Mouse (Mus musculus): Measurements from ENCODE around the gene Mdm2.

Gene Mdm2

DNA sequence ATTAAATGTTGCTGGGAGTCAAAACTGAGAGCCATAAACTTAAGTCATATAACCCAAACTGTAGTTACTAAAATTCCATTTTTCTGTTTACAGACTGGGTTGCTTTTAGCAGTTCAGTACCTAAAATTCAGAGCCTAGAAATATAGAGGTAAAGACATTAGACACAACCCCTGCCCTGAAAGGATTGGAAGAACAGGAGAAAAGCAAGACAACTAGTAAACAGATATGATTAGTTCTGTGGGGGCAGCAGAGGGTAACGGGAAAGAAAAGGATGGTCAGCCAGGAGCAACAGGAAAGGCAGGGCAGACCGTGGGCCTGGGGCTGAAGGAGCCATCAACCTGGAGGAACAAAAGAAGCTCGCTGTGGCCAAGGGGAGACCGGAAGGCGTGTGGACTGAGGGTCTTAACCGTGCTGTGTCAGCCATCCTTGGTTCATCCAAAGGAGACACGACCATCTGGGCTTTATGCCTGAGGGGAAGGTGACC, 69.9 kb downstream of the Mdm2 start:
- no peak for DNase-seq

DNA sequence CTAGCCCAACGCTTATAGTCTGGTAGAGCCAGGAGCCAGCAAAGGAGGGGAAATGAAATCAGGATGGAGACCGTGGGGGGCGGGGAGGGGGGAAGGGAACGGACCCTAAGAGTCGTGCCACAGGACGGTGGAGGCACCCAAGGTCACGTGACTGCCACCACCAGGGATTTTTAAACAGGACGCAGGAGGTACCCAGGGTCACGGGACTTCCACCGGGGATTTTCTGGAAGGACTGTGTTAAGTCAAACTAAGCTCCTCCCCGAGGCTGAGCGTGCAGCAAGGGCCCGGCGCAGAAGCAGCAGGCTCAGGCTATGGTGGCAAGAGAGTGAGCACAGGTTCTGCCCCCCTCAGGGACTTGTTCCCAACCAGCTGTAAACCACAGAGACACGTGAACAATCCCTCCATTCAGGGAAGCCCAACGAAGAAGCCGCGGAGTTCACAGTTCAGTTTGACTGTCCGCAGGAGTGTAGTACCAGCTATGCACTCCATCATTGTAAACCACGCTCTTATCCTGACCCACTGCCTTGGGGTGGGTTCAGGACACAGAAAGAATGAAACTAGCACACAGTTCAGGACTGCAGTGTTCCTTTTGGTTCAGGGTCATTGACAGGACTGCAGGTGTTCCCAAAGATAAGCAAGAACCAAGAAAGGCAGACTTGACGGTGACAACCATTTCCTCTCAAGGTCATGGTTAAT, 70.5 kb downstream of the Mdm2 start:
- no peak for DNase-seq

DNA sequence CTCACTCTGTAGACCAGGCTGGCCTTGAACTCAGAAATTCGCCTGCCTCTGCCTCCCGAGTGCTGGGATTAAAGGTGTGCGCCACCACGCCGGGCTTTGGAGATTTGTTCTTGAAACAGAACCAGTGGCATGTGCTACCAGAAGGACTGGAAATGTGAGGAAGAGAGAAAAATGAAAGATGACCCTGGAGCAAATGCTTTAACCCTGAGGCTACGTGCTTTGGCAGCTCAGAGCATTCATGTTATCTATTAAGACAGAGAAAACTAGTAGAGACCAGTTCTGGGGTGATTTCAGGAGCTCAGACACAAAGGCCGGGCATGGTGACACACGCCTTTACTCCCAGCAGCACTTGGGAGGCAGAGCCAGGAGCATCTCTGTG, 71.3 kb downstream of the Mdm2 start:
- DNase-seq, result no peak

Measured in kidney, postnatal 14 days (tissue).